Mouse (Mus musculus) heart, adult 2 months (tissue): ENCODE measurements around the gene Gm49393.

Experiments
- CTCF ChIP-seq: fragments of 200-600 bp; IDR thresholded peaks from 2 replicates; pipeline ENCODE4 v1.8.1; 2022; ENCODE audit warnings: antibody characterized with exemption, mild to moderate bottlenecking, moderate library complexity
- EP300 ChIP-seq: fragments of 200-500 bp; IDR thresholded peaks from 2 replicates; pipeline ENCODE4 v1.6.1; 2011; ENCODE audit warnings: low read depth, low read length, control low read depth; ENCODE audit not compliant: insufficient read depth
- POLR2A ChIP-seq: fragments of 200-500 bp; IDR thresholded peaks from 2 replicates; pipeline ENCODE4 v1.6.1; 2011; ENCODE audit warnings: mild to moderate bottlenecking, low read depth, low read length, control low read depth; ENCODE audit not compliant: insufficient read depth

DNA sequence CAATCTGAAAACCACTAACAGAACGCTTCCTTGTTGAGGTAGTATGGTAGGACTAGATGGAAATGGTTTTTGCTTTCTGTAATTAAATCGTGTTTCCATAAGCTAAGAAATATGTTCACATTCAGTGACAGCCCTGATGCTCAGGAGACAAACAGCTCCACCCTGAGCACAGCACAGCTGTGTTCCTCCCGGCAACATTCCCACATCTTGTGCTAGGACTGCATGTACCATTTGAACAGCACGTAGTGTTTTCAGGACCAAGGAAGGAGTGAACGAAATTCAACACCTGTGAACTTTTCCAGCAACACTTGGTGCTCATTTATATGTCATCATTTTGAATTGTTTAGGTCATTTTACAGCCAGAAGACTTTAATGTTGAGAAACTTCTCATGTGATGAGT is 26.3 kb upstream of the Gm49393 start:
- no peak for TF ChIP-seq EP300
- TF ChIP-seq CTCF = peak; percentile 9; the same call in 1 of the 2 replicates
- TF ChIP-seq POLR2A = no peak
